Mouse (Mus musculus) forebrain, embryonic 11.5 days (tissue): ENCODE results near the gene Hmgcs2. TPM values are rescaled to one million over a fixed set of nuclear protein-coding genes. Genes with fewer than 3 reads are reported as not detected.
"Not testable (repeated sequence)": the region's sequence is repeated elsewhere in the genome, so short reads cannot be mapped to it uniquely, and the experiment has no call there.

Experiments used
- ATAC-seq: fragments of 200-750 bp; cut with Nextera tagmentation; replicated peaks from 2 replicates; pipeline ENCODE4 v1.8.0; 2017; ENCODE audit warnings: moderate TSS enrichment; ENCODE audit not compliant: low FRiP score
- DNase-seq: peaks from one replicate; pipeline ENCODE4 v3.0.0-alpha.2; 2017; ENCODE audit warnings: low spot score
- H3K27ac ChIP-seq: fragments of 300-500 bp; sonication (generic); 2 replicates; pipeline ENCODE4 v1.5.1; 2014; ENCODE audit warnings: low read depth, low read length
- H3K27me3 ChIP-seq: fragments of 300-500 bp; sonication (generic); 2 replicates; pipeline ENCODE4 v1.6.1; 2014; ENCODE audit warnings: mild to moderate bottlenecking, low read length, mixed read lengths; ENCODE audit not compliant: control insufficient read depth, insufficient read depth
- H3K36me3 ChIP-seq: fragments of 300-500 bp; sonication (generic); 2 replicates; pipeline ENCODE4 v1.6.1; 2014; ENCODE audit warnings: mild to moderate bottlenecking, low read length, moderate library complexity, mixed read lengths; ENCODE audit not compliant: control insufficient read depth, insufficient read depth
- H3K4me1 ChIP-seq: fragments of 300-500 bp; sonication (generic); replicated peaks from 2 replicates; pipeline ENCODE4 v1.6.1; 2014; ENCODE audit warnings: low read length, mixed read lengths; ENCODE audit not compliant: control insufficient read depth, insufficient read depth
- H3K4me2 ChIP-seq: fragments of 300-500 bp; sonication (generic); 2 replicates; pipeline ENCODE4 v1.6.1; 2014; ENCODE audit warnings: low read depth, mild to moderate bottlenecking, low read length, moderate library complexity, mixed read lengths; ENCODE audit not compliant: severe bottlenecking
- H3K4me3 ChIP-seq: fragments of 300-500 bp; sonication (generic); 2 replicates; pipeline ENCODE4 v1.5.1; 2014; ENCODE audit warnings: low read depth, low read length
- H3K9ac ChIP-seq: fragments of 300-500 bp; sonication (generic); 2 replicates; pipeline ENCODE4 v1.6.1; 2014; ENCODE audit warnings: low read length
- H3K9me3 ChIP-seq: fragments of 300-500 bp; sonication (generic); 2 replicates; pipeline ENCODE4 v1.6.1; 2016; ENCODE audit warnings: low read length, mixed read lengths; ENCODE audit not compliant: control insufficient read depth
- WGBS: fragments of 180-500 bp; shearing (Covaris S2); extraction: QIAGEN DNeasy Blood & Tissue Kit; methylation state at CpG from one replicate; pipeline ENCODE4 v1.1.7; 2014; 5-methylcytosine and 5-hydroxymethylcytosine counted together
- polyA plus RNA-seq: library from polyadenylated mRNA; unstranded; fragments of >200 nt; fragmentation: Nextera tagmentation; extraction: Ambion mirVana; gene quantifications from 2 replicates; pipeline ENCODE4 v1.2.1, GENCODE M21; 2014

Hmgcs2 gene
- polyA plus RNA-seq, 1 experiment from 2014 or later: 0.63 TPM

DNA sequence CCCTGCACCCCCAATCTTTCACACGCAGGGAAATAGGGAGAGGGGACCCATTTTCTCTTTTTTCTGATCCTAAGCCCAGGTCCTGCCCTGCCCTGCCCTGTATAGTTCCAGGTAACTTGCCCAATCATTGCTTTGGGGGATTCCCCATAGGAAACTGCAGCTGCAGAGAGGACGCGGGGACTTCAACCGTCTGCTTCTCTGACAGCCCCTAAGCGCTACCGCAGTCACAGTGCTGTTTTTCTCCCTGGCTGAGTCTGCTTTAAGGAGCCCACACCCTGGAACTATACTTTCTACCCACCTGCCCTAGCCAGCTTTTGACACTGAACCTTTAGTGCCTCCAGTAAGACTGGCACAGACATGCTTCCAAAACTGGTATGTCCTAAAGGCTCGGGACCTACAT is 55.7 kb downstream of the Hmgcs2 start:
- H3K4me2 ChIP-seq: no peak overlapping the region
- ATAC-seq (no peak), DNase-seq (no peak)
- peaks cover 9% of the 10 kb centered on the region; the same call in 1 of the 2 replicates for H3K4me1 ChIP-seq
- H3K4me3 ChIP-seq: no peak overlapping the region
- H3K27me3 ChIP-seq: no peaks in the 10 kb centered on the region
- H3K9me3 ChIP-seq: no peaks in the 10 kb centered on the region
- peaks cover 3% of the 10 kb centered on the region; the same call in 1 of the 2 replicates for H3K36me3 ChIP-seq
- no peak overlapping the region for H3K27ac ChIP-seq
- H3K9ac ChIP-seq: no peak overlapping the region
- 79% methylated on average over 7 of the region's 7 CpGs for WGBS

DNA sequence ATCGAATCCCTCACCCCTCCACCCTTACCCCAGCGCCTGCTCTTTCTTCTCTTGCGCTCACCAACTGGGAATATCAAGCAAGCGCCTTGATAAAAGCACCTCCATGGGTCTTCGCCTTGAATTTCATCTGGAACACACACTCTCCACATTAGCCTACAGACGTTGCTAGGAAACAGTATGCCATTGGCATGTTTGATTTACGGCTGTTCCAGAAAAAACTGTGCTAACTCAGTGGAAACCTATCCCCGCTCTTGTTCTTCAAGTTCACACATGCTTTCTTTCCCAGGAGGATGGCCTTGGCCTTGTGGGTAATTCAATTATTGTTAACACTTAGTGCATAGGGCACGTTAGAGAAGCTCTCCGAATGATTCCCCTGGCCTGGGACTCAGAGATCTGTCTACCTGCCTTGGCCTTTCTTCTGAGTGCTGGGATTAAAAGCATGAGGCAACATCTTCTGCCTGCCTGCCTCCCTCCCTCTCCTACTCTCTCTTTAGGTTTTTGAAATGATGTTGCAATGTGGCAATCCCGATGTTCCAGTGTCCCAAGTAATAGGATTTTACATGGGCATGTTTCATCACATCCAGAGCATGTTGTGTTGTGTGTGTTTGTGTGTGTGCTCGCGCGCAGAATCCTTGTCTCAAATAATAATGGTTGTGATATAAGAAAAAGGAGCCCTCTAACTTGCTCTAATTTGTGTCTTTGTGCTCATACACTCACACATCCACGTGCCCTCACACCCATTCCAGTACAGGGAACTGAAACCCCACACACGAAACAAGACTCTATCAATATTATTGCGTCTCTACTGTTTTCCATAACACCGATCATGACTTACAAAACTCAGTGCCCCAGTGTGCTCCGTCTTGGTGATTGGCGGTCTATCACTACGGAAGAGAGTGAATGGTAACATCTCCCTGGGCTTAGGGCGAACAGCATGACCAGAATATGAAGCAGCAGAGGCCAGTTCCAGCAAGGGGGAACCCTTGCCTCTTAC is 56.7 kb downstream of the Hmgcs2 start:
- H3K4me3 ChIP-seq: no peak overlapping the region
- 79% methylated on average over 22 of the region's 22 CpGs for WGBS
- H3K9ac ChIP-seq: peak overlapping the region; percentile 16; the same call in 1 of the 2 replicates
- no peak overlapping the region for H3K27ac ChIP-seq
- DNase-seq (no peak), ATAC-seq (no peak)
- H3K27me3 ChIP-seq: no peaks in the 10 kb centered on the region
- peaks cover 9% of the 10 kb centered on the region; the same call in 1 of the 2 replicates for H3K4me1 ChIP-seq
- H3K9me3 ChIP-seq: no peaks in the 10 kb centered on the region
- H3K4me2 ChIP-seq: no peak overlapping the region
- peaks cover 3% of the 10 kb centered on the region; the same call in 1 of the 2 replicates for H3K36me3 ChIP-seq

DNA sequence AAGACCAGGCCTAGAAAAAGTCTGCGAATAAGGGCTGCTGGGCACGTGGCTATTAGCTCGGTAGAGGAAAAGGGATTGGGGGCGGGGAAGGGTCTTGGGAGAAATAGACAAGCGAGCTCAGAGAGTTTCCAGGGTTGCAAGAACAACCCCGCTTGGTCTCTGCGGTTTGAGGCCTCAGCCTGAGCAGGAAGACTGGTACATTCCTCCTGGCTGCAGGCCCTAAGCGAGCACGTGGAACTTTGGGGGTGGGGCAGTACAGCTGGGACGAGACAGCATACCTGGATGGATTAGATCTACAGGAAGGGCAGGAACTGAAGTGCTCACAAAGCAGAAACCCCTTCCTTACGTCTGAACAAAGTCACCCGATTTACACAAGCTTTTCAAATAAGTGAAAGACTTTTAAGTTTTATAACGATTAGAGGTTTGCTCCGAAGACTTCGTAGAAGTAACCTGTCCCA is 58.4 kb downstream of the Hmgcs2 start:
- H3K4me3 ChIP-seq: peak overlapping the region; percentile 73
- ATAC-seq (peak; percentile 29; the same call in 1 of the 2 replicates), DNase-seq (peak; percentile 75)
- H3K4me2 ChIP-seq: peak overlapping the region; percentile 82
- no peaks in the 10 kb centered on the region for H3K9me3 ChIP-seq
- no peaks in the 10 kb centered on the region; the same call in 1 of the 2 replicates for H3K36me3 ChIP-seq
- H3K27me3 ChIP-seq: no peaks in the 10 kb centered on the region
- WGBS: 5% methylated on average over 15 of the region's 15 CpGs
- peak overlapping the region; percentile 74 for H3K9ac ChIP-seq
- H3K27ac ChIP-seq: no peak overlapping the region
- peaks cover 9% of the 10 kb centered on the region; the same call in 1 of the 2 replicates for H3K4me1 ChIP-seq

DNA sequence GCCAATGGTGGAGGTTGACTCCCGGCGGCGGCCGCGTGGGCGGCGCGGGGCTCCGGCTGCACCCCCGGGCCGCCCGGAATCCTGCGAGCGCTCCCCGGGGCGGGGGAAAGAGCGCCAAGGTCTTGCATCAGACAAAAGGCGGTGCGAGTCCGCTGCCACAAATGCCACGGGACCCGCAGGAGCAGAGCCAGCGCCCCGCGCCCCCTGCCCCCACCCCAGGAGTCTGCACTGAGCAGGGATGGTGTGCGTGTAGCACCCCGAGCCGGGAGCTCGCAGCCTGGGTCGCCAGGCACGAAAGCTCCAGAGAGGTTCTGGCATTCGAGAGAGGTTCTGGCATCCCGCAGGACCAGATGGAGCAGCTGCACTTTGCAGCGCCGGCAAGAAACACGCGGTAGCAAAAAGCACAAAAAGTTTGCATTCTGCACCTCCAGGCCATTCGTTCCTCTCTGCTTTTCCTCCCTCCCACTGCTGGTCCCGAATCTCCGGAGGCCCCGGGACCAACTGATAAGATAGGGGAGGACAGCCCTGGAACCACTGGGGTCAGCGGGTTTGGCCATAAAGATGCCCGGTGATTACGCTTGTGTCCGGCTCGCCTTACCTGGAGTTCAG is 59.0 kb downstream of the Hmgcs2 start:
- H3K9ac ChIP-seq: peak overlapping the region; percentile 74
- H3K4me3 ChIP-seq: peak overlapping the region; percentile 73
- no peaks in the 10 kb centered on the region for H3K27me3 ChIP-seq
- H3K9me3 ChIP-seq: no peaks in the 10 kb centered on the region
- H3K4me1 ChIP-seq: peaks cover 9% of the 10 kb centered on the region; the same call in 1 of the 2 replicates
- under 1% methylated on average over 46 of the region's 46 CpGs for WGBS
- H3K4me2 ChIP-seq: peak overlapping the region; percentile 82
- H3K36me3 ChIP-seq: no peaks in the 10 kb centered on the region
- peak overlapping the region; percentile 39 for H3K27ac ChIP-seq
- DNase-seq: peak; percentile 84
- peak; percentile 74 for ATAC-seq

DNA sequence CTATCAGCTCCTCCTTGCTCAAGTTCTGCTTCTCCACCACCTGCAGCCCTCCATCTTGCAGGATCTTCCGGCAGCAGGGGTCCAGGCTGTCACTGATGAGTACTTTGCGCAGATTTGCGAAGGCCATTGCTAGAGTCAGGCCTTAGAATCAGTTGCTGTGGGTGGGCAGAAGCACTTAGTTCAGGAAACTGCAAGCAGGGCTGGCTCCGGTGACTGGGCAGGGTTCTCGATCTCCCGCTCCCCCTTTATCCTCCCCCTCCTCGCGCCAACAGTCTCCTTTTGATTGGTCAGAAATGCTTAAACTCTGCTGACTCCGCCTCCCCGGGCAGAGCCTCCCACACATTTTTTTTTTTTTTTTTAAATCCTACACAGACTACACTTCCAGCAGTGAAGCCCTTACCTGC is 59.5 kb downstream of the Hmgcs2 start, which contains the start of gene Phgdh:
Gene Phgdh, minus strand, starts transcription at position 285 of the 404 bp plus-strand sequence.
- H3K27ac ChIP-seq: peak within 1 kb of the TSS; percentile 39
- not testable (repeated sequence) for H3K4me1 ChIP-seq, H3K9me3 ChIP-seq, H3K27me3 ChIP-seq, H3K36me3 ChIP-seq
- peak within 1 kb of the TSS; percentile 82 for H3K4me2 ChIP-seq
- H3K4me3 ChIP-seq: peak within 1 kb of the TSS; percentile 73
- DNase-seq: peak; percentile 88
- WGBS: under 1% methylated on average over 10 of the region's 10 CpGs
- H3K9ac ChIP-seq: peak within 1 kb of the TSS; percentile 74
- ATAC-seq: peak; percentile 88

DNA sequence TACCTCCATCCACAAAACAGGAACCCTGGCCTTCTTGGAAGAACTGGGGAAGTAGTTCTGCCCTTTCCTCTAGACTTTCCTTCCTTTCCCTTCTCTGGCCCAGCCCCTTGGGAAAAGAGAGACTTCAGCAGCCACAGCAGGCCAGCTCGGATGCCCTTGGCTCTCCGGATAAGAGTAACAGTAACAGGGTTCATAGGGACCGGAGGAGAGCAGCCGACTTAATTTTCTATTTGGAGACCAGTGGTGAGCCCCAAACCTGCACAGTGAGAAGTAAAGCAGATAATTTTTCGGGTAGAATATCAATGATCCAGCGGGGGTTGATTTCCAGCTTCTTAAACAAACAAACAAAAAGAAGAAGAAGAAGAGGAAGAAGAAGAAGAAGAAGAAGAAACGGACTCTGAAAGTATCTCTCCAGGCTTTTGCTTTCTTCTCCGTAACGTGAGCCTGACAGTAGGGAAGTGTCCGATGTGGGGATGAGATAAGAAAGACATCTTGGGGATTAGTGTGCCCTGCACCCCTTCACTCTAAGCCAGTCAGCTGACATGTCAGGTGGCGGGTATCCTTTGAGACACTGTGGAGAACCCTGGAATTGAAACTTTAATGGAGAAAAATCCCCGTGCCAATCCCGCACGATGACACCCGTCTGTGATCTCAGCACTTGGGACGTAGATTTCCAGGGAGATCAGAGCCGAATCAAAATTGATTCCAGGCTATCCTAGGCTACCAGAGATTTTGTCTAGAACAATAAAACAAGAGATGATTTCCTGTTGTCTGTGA is 60.8 kb downstream of the Hmgcs2 start:
- Histone ChIP-seq H3K4me2 (no peak overlapping the region), H3K9ac (no peak overlapping the region), H3K4me3 (no peak overlapping the region), H3K4me1 (peaks cover 9% of the 10 kb centered on the region; the same call in 1 of the 2 replicates), H3K27ac (no peak overlapping the region), H3K36me3 (no peaks in the 10 kb centered on the region), H3K9me3 (no peaks in the 10 kb centered on the region), H3K27me3 (no peaks in the 10 kb centered on the region)
- ATAC-seq (no peak), DNase-seq (no peak)
- 89% methylated on average over 17 of the region's 17 CpGs for WGBS

DNA sequence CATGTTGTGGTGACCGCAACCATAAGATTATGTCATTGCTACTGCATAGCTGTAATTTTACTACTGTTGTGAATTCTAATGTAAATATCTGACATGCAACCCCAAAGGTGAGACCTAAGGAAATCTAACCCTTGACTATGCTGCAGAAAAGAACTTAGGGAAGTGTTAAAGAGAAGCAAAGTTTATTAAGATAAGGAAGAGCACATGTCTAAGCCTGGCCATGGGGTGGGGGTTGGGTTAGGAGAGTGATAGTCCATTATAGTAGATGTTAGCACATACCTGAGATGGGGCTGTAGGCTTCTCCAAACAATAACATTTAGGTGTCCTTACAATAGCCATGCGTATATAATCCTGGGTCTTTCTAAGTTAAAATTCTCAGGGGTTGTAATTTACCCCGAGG is 63.0 kb downstream of the Hmgcs2 start:
- Histone ChIP-seq H3K4me2 (no peak overlapping the region), H3K4me1 (no peaks in the 10 kb centered on the region), H3K27ac (no peak overlapping the region), H3K4me3 (no peak overlapping the region), H3K9me3 (no peaks in the 10 kb centered on the region), H3K27me3 (no peaks in the 10 kb centered on the region), H3K36me3 (no peaks in the 10 kb centered on the region), H3K9ac (no peak overlapping the region)
- DNase-seq (no peak), ATAC-seq (no peak)
- 90% methylated on average over 3 of the region's 3 CpGs for WGBS

DNA sequence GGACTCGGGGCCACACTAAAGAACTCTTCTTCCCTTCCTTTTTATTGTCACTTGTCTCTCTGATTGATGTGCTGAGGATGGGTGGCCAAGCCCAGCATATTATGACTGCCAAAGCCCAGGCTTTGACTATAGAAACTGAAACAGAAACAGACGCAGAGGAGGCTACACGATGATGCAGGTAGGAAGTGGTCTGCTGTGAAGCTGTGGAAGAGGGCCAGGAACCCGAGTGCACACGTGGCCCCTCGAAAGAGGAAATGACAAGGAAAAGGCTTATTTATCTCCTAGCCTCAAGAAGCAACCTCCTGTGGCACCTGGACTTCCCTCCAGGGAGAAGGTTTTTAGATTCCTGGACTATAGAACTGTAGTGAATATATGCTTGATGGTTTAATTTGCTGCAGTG is 67.9 kb downstream of the Hmgcs2 start:
- H3K4me1 ChIP-seq: no peaks in the 10 kb centered on the region; the same call in 1 of the 2 replicates
- ATAC-seq (no peak), DNase-seq (no peak)
- H3K36me3 ChIP-seq: no peaks in the 10 kb centered on the region
- no peaks in the 10 kb centered on the region for H3K9me3 ChIP-seq
- H3K27ac ChIP-seq: no peak overlapping the region
- H3K9ac ChIP-seq: no peak overlapping the region
- H3K4me3 ChIP-seq: no peak overlapping the region
- 85% methylated on average over 6 of the region's 6 CpGs for WGBS
- H3K4me2 ChIP-seq: no peak overlapping the region
- H3K27me3 ChIP-seq: no peaks in the 10 kb centered on the region
